Mouse (Mus musculus): ENCODE data around the gene Arap1. TPM values are rescaled to one million over a fixed set of nuclear protein-coding genes. Genes with fewer than 3 reads are reported as not detected.
A peak's percentile ranks its signal among the peaks of the same experiment; 100 is the strongest.

Gene Arap1
- total and polyA plus RNA-seq, 2 experiments from 2014 or later = 9.2 to 44.0 TPM

DNA sequence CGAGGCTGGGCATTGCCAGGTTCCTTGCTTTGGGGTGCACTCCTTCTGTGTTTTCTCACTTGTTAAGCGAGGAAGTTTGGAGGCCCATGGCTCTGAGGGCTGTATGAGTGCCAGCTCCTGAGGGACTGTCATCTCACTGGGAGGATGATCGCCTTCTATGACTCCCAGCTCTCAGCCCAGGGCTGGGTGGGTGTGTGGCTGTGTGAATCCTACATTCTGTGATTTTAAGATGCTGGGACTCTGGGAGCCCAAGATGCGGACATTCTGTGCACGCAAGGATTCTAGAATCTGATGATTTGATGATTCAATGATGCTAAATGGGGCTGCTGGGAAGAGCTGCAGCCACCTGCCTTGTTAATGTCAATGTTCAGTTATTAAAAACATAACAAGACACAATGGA is 109.4 kb downstream of the Arap1 start:
- DNase-seq (ENCODE audit: low spot score) (no peak), ATAC-seq (no peak)
- no peaks in the 10 kb centered on the region for H3K27me3 ChIP-seq (ENCODE audit: insufficient read depth, low read length)
- H3K4me2 ChIP-seq (ENCODE audit: low read depth, low read length) = no peak overlapping the region
- H3K4me1 ChIP-seq (ENCODE audit: insufficient read depth, low read length) = peaks cover 19% of the 10 kb centered on the region; the same call in 1 of the 2 replicates
- H3K27ac ChIP-seq = no peak overlapping the region
- H3K36me3 ChIP-seq (ENCODE audit: insufficient read depth, low read length) = no peaks in the 10 kb centered on the region
- H3K9me3 ChIP-seq (ENCODE audit: low read length) = no peaks in the 10 kb centered on the region
- 75% methylated on average over 5 of the region's 5 CpGs for WGBS
- no peak overlapping the region for H3K9ac ChIP-seq (replicated peaks; ENCODE audit: low read length)
- no peak for TF ChIP-seq CTCF (IDR thresholded peaks at IDR 0.05; ENCODE audit: low read depth)
- H3K4me3 ChIP-seq (ENCODE audit: low read length) = no peak overlapping the region

DNA sequence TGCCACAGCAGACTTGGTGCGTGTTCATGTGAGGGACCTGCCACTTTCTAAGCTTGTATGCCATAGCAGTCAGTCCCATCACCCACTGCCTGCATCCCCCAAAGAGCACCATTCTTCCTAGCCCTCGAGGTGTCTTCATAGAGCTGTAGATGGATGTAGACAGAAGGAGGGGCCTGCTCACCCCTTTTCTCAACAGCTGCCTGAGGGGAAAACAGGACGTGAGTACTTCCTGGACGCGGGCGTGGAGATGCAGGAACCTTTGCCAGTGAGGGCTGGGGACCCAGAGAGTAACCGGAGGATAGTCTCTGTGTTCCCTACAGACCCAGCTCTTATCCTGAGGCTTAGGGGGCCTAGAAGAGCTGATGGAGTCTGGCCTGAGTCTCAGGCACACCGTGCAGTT is 109.9 kb downstream of the Arap1 start:
- no peaks in the 10 kb centered on the region for H3K9me3 ChIP-seq (ENCODE audit: low read length)
- peaks cover 25% of the 10 kb centered on the region; the same call in 1 of the 2 replicates for H3K4me1 ChIP-seq (ENCODE audit: insufficient read depth, low read length)
- no peaks in the 10 kb centered on the region for H3K36me3 ChIP-seq (ENCODE audit: insufficient read depth, low read length)
- whole genome bisulfite sequencing = 63% methylated on average over 8 of the region's 8 CpGs
- ATAC-seq = no peak
- no peak for DNase-seq (ENCODE audit: low spot score)
- H3K4me3 ChIP-seq (ENCODE audit: low read length) = no peak overlapping the region
- H3K9ac ChIP-seq (replicated peaks; ENCODE audit: low read length) = no peak overlapping the region
- no peak overlapping the region for H3K27ac ChIP-seq
- H3K27me3 ChIP-seq (ENCODE audit: insufficient read depth, low read length) = no peaks in the 10 kb centered on the region
- H3K4me2 ChIP-seq (ENCODE audit: low read depth, low read length) = no peak overlapping the region
- TF ChIP-seq CTCF (IDR thresholded peaks at IDR 0.05; ENCODE audit: low read depth) = no peak

DNA sequence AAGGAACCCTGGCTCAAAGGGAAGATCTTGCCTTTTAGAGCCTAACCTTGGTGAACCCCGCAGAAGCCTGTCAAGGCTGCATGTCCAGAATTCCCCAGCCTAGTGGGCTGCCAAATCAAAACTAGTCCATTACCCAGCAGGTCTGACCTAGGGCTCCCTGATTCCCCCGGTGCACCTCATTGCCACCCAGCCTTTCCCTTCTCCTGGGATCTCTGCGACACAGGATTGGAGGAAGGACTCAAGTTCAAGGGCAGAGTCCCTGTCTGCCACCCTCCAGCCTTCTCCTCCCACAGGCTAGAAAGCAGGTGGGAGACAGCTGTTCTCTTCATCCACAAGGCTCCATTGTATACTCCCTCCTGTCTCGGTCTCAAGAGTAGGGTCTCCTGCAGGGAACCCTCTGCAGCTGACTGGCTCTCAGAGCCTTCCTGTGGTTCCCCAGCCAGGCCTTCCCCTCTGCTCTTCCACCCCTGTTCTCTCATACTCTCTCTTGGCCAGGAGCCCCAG is 110.5 kb downstream of the Arap1 start:
- Histone ChIP-seq H3K4me3 (ENCODE audit: low read length) (no peak overlapping the region), H3K27ac (no peak overlapping the region), H3K9ac (replicated peaks; ENCODE audit: low read length) (no peak overlapping the region), H3K4me2 (ENCODE audit: low read depth, low read length) (no peak overlapping the region), H3K27me3 (ENCODE audit: insufficient read depth, low read length) (no peaks in the 10 kb centered on the region), H3K36me3 (ENCODE audit: insufficient read depth, low read length) (no peaks in the 10 kb centered on the region), H3K4me1 (ENCODE audit: insufficient read depth, low read length) (peaks cover 26% of the 10 kb centered on the region; the same call in 1 of the 2 replicates), H3K9me3 (ENCODE audit: low read length) (no peaks in the 10 kb centered on the region)
- DNase-seq (ENCODE audit: low spot score) = no peak
- WGBS = 72% methylated on average over 4 of the region's 4 CpGs
- no peak for TF ChIP-seq CTCF (IDR thresholded peaks at IDR 0.05; ENCODE audit: low read depth)
- ATAC-seq = no peak

DNA sequence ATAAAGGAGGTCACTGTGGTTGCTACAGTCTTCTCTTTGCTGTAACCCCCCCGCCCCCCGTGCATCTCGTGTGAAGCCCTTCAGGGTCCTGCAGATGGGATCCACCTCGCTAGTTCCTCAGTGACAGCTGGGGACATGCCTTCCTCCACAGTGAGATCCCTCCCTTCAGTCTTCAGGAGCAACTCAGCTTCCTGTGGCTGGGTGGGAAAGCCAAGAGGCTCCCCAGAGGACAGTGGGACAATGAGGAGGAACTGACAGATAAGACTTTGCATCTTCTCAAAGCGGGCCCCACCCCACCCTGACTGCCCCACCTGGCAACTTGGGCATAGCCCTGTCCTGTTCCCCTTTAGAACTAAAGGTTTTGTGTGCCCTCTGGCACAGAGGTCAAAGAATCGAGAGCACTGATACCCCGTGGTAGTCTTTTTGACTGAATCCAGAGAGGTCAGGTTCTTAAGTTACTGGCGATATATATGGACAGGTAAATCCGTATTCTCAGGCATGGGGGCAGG is 111.5 kb downstream of the Arap1 start:
- Histone ChIP-seq H3K27me3 (ENCODE audit: insufficient read depth, low read length) (no peaks in the 10 kb centered on the region), H3K36me3 (ENCODE audit: insufficient read depth, low read length) (no peaks in the 10 kb centered on the region), H3K9ac (replicated peaks; ENCODE audit: low read length) (no peak overlapping the region), H3K4me3 (ENCODE audit: low read length) (no peak overlapping the region), H3K27ac (no peak overlapping the region), H3K9me3 (ENCODE audit: low read length) (no peaks in the 10 kb centered on the region), H3K4me1 (ENCODE audit: insufficient read depth, low read length) (peaks cover 26% of the 10 kb centered on the region), H3K4me2 (ENCODE audit: low read depth, low read length) (no peak overlapping the region)
- DNase-seq (ENCODE audit: low spot score) (no peak), ATAC-seq (no peak)
- no peak for TF ChIP-seq CTCF (IDR thresholded peaks at IDR 0.05; ENCODE audit: low read depth)
- 78% methylated on average over 9 of the region's 9 CpGs for WGBS

DNA sequence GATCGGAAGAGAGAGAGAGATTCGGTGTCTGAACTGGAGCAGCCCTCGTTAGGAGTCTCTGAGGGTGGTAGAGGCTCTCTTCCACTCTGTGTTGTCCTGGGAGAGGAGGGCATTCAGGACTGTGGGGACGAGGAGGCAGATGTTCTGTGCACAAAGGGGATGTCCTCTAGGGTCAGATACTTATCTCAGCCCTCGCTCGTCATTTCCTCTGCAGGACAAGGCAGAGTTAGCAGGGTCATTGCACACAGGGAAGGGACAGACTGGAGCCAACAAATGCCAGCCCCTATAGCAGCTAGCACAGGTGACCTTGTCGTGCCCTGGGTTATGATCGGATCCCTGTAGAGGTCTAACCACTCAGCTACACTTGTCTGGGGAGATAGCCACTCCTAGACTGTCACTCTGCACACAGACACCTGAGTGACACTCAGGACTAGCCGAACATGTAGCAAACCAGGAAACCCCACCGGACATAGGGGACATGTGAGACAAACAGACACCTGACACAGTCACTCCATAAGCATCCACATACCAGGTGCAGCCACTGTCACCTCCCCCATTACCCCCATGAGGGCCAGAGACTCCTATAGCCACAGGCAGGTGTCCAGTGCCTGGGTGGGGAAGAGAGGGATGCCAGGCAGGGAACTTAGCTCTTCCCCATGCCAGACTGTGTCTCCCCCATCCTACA is 112.2 kb downstream of the Arap1 start:
- ATAC-seq (no peak), DNase-seq (ENCODE audit: low spot score) (no peak)
- Histone ChIP-seq H3K36me3 (ENCODE audit: insufficient read depth, low read length) (no peaks in the 10 kb centered on the region), H3K27ac (no peak overlapping the region), H3K9me3 (ENCODE audit: low read length) (no peaks in the 10 kb centered on the region), H3K4me1 (ENCODE audit: insufficient read depth, low read length) (peaks cover 26% of the 10 kb centered on the region), H3K4me3 (ENCODE audit: low read length) (no peak overlapping the region), H3K27me3 (ENCODE audit: insufficient read depth, low read length) (no peaks in the 10 kb centered on the region), H3K4me2 (ENCODE audit: low read depth, low read length) (no peak overlapping the region), H3K9ac (replicated peaks; ENCODE audit: low read length) (no peak overlapping the region)
- whole genome bisulfite sequencing = 58% methylated on average over 10 of the region's 10 CpGs
- TF ChIP-seq CTCF (IDR thresholded peaks at IDR 0.05; ENCODE audit: low read depth) = no peak

DNA sequence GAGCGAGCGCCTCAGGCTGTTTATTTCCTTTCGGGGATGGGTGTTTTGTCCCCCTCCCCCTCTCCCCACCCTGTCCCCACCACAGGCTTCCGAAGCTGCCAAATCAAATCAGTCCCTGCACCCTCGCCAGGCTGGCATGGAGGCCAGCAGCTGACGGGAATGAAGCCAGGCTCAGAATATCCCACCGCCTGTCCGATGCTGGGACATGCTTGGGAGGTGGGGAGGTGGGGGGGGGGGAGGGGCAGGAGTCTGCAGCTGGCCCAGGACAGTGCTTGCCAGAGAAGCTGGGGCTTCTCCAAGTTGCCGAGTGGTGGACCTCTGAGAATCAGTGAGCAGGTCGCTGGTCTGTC is 112.7 kb downstream of the Arap1 start:
- H3K27me3 ChIP-seq (ENCODE audit: insufficient read depth, low read length) = no peaks in the 10 kb centered on the region
- H3K4me1 ChIP-seq (ENCODE audit: insufficient read depth, low read length) = peaks cover 26% of the 10 kb centered on the region
- TF ChIP-seq CTCF (IDR thresholded peaks at IDR 0.05; ENCODE audit: low read depth) = no peak
- no peak overlapping the region for H3K4me3 ChIP-seq (ENCODE audit: low read length)
- no peak overlapping the region for H3K4me2 ChIP-seq (ENCODE audit: low read depth, low read length)
- no peaks in the 10 kb centered on the region for H3K36me3 ChIP-seq (ENCODE audit: insufficient read depth, low read length)
- 16% methylated on average over 10 of the region's 10 CpGs for WGBS
- DNase-seq (ENCODE audit: low spot score) (peak; percentile 78), ATAC-seq (peak; percentile 74)
- no peak overlapping the region for H3K27ac ChIP-seq
- no peaks in the 10 kb centered on the region for H3K9me3 ChIP-seq (ENCODE audit: low read length)
- no peak overlapping the region for H3K9ac ChIP-seq (replicated peaks; ENCODE audit: low read length)

DNA sequence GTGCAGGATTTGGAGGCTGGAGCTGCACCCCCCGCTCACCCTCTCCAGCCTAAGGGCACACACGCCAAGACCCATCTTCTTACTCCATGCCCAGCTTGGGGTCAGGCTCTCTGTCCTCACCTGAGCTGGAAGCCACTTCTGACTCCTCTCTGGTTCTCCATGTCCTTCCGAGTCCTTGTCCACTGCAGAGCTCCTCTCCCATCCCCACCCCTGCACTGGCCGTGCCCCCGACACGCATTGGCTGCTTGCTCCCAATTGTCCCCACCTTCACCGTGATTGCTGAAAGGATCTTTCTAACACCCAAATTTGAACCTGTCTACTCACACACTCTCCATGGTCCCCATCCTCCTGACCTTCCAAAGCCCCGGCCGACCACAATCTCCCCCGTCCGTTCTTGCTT is 113.7 kb downstream of the Arap1 start:
- Histone ChIP-seq H3K9ac (replicated peaks; ENCODE audit: low read length) (no peak overlapping the region), H3K4me3 (ENCODE audit: low read length) (no peak overlapping the region), H3K27ac (no peak overlapping the region), H3K9me3 (ENCODE audit: low read length) (no peaks in the 10 kb centered on the region), H3K36me3 (ENCODE audit: insufficient read depth, low read length) (no peaks in the 10 kb centered on the region), H3K4me2 (ENCODE audit: low read depth, low read length) (no peak overlapping the region), H3K27me3 (ENCODE audit: insufficient read depth, low read length) (no peaks in the 10 kb centered on the region), H3K4me1 (ENCODE audit: insufficient read depth, low read length) (peaks cover 26% of the 10 kb centered on the region)
- no peak for TF ChIP-seq CTCF (IDR thresholded peaks at IDR 0.05; ENCODE audit: low read depth)
- DNase-seq (ENCODE audit: low spot score) (no peak), ATAC-seq (no peak)
- WGBS = 86% methylated on average over 11 of the region's 11 CpGs

Other genes with a start within 250 kb of the Arap1 start
- gene Atg16l2, start 45.8 kb upstream of the Arap1 start, total RNA-seq (2014; rRNA removed) = 16.9 and 49.3 TPM in 2 replicates
- 18.8 and 20.6 TPM in 2 replicates for gene Atg16l2, start 45.8 kb upstream of the Arap1 start, polyA plus RNA-seq (2015; fragmentation: Nextera tagmentation; extraction: Ambion mirVana)
- 39.3 and 53.4 TPM in 2 replicates for gene Stard10, start 31.0 kb upstream of the Arap1 start, total RNA-seq (2014; rRNA removed)
- 17.2 and 20.1 TPM in 2 replicates for gene Stard10, start 31.0 kb upstream of the Arap1 start, polyA plus RNA-seq (2015; fragmentation: Nextera tagmentation; extraction: Ambion mirVana)
- gene Gm45837, start 62.8 kb downstream of the Arap1 start, total RNA-seq (2014; rRNA removed) = not detected in 2 replicates
- not detected in 2 replicates for gene Gm45837, start 62.8 kb downstream of the Arap1 start, polyA plus RNA-seq (2015; fragmentation: Nextera tagmentation; extraction: Ambion mirVana)
- gene Pde2a, start 73.6 kb downstream of the Arap1 start, total RNA-seq (2014; rRNA removed) = 54.4 and 55.8 TPM in 2 replicates
- gene Pde2a, start 73.6 kb downstream of the Arap1 start, polyA plus RNA-seq (2015; fragmentation: Nextera tagmentation; extraction: Ambion mirVana) = 26.7 and 27.1 TPM in 2 replicates
- not detected in 2 replicates for gene Art2b, start 237.5 kb downstream of the Arap1 start, total RNA-seq (2014; rRNA removed)
- gene Art2b, start 237.5 kb downstream of the Arap1 start, polyA plus RNA-seq (2015; fragmentation: Nextera tagmentation; extraction: Ambion mirVana) = not detected in 2 replicates

Measured in hindbrain, postnatal 0 days (tissue).